Mouse (Mus musculus): ENCODE results near the gene Nrbp1.

DNA sequence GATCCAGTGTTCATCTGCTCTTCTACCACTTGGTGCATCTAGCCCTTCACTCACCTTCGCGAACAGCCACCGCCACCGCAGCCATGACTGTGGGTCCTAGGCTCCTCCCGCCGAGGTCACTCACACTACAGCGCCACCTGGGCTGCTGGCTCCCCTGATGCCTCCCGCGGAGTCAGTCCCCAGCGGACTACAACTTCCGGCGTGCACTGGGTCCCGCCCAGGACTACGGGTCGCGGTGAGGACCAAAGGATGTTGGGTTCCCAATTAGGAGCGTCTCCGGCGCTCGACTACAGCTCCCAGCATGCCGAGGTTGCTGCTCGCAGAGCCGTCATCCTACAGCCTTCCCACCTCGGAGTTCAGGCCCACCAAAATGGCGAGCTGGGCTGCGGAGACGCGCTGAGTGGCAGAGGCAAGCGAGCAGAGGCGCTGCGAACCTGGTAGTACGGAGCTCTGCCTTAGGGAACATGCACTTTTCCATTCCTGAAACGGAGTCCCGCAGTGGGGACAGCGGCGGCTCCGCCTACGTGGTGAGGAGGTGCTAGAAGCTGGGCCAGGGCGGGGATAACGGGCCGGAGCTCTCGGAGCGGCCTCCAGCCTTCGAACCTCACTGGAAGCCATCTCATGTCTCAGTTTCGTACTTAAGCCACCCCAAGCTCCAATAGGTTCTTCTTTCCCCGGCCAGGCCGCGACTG is 47.6 kb upstream of the Nrbp1 start, which contains the start of the genes Snx17 and Eif2b4:
- peak; percentile 51 for TF ChIP-seq CTCF (conservative IDR thresholded peaks at IDR 0.05; ENCODE audit: insufficient read depth, insufficient read length, low read depth, low read length)
- TF ChIP-seq POLR2A (IDR thresholded peaks at IDR 0.05; ENCODE audit: low read depth, low read length), result peak; percentile 75

Data from kidney, adult 2 months (tissue).